Mouse (Mus musculus): ENCODE measurements around the gene Fgfr2. TPM values are rescaled to one million over a fixed set of nuclear protein-coding genes. Genes with fewer than 3 reads are reported as not detected.

The Fgfr2 gene
- polyA plus RNA-seq, 1 experiment = 14.7 TPM

GRCm38 (mm10) chr7:132764314-132764713 lies 358.8 kb downstream of the Fgfr2 start:
- 76% methylated on average over 4 of the region's 4 CpGs for WGBS
- peaks cover 50% of the 10 kb centered on the region for H3K4me1 ChIP-seq (ENCODE audit: control insufficient read depth, insufficient read depth, insufficient read length, low read length)

GRCm38 (mm10) chr7:132763911-132764310 lies 359.2 kb downstream of the Fgfr2 start:
- TF ChIP-seq CTCF (IDR thresholded peaks at IDR 0.05; ENCODE audit: extremely low read depth, insufficient read length, insufficient replicate concordance, low read depth, low read length) = no peak
- no peak for TF ChIP-seq POLR2A (IDR thresholded peaks at IDR 0.05; ENCODE audit: low read depth, low read length)
- peaks cover 24% of the 10 kb centered on the region for H3K36me3 ChIP-seq (ENCODE audit: control insufficient read depth, insufficient read depth, low read length)
- H3K27ac ChIP-seq (ENCODE audit: insufficient read depth, low read depth, low read length) = peak overlapping the region; percentile 94
- no peaks in the 10 kb centered on the region for H3K27me3 ChIP-seq (ENCODE audit: control insufficient read depth, insufficient read depth, low read length)
- peaks cover 50% of the 10 kb centered on the region for H3K4me1 ChIP-seq (ENCODE audit: control insufficient read depth, insufficient read depth, insufficient read length, low read length)
- no peak overlapping the region for H3K4me3 ChIP-seq (ENCODE audit: low read depth, low read length)
- WGBS = 48% methylated on average over 5 of the region's 5 CpGs

More at GRCm38 (mm10) chr7:132764314-132764713, 358.8 kb downstream of the Fgfr2 start:
- H3K27me3 ChIP-seq (ENCODE audit: control insufficient read depth, insufficient read depth, low read length) = no peaks in the 10 kb centered on the region
- H3K36me3 ChIP-seq (ENCODE audit: control insufficient read depth, insufficient read depth, low read length) = peaks cover 21% of the 10 kb centered on the region
- H3K27ac ChIP-seq (ENCODE audit: insufficient read depth, low read depth, low read length) = peak overlapping the region; percentile 94
- no peak for TF ChIP-seq CTCF (IDR thresholded peaks at IDR 0.05; ENCODE audit: extremely low read depth, insufficient read length, insufficient replicate concordance, low read depth, low read length)
- no peak for TF ChIP-seq POLR2A (IDR thresholded peaks at IDR 0.05; ENCODE audit: low read depth, low read length)
- H3K4me3 ChIP-seq (ENCODE audit: low read depth, low read length) = no peak overlapping the region

- Histone ChIP-seq H3K27me3 (ENCODE audit: control insufficient read depth, insufficient read depth, low read length) (no peaks in the 10 kb centered on the region), H3K27ac (ENCODE audit: insufficient read depth, low read depth, low read length) (peak overlapping the region; percentile 82), H3K4me1 (ENCODE audit: control insufficient read depth, insufficient read depth, insufficient read length, low read length) (peaks cover 55% of the 10 kb centered on the region), H3K36me3 (ENCODE audit: control insufficient read depth, insufficient read depth, low read length) (peaks cover 26% of the 10 kb centered on the region), H3K4me3 (ENCODE audit: low read depth, low read length) (no peak overlapping the region)
- WGBS = 93% methylated on average over 6 of the region's 6 CpGs
- TF ChIP-seq POLR2A (IDR thresholded peaks at IDR 0.05; ENCODE audit: low read depth, low read length) (no peak), CTCF (IDR thresholded peaks at IDR 0.05; ENCODE audit: extremely low read depth, insufficient read length, insufficient replicate concordance, low read depth, low read length) (no peak)
Measured at GRCm38 (mm10) chr7:132763351-132763750, 359.8 kb downstream of the Fgfr2 start.

GRCm38 (mm10) chr7:132761409-132761808 lies 361.7 kb downstream of the Fgfr2 start:
- TF ChIP-seq POLR2A (IDR thresholded peaks at IDR 0.05; ENCODE audit: low read depth, low read length) (no peak), CTCF (IDR thresholded peaks at IDR 0.05; ENCODE audit: extremely low read depth, insufficient read length, insufficient replicate concordance, low read depth, low read length) (no peak)
- H3K4me1 ChIP-seq (ENCODE audit: control insufficient read depth, insufficient read depth, insufficient read length, low read length) = peaks cover 58% of the 10 kb centered on the region
- H3K36me3 ChIP-seq (ENCODE audit: control insufficient read depth, insufficient read depth, low read length) = peaks cover 30% of the 10 kb centered on the region
- H3K4me3 ChIP-seq (ENCODE audit: low read depth, low read length) = no peak overlapping the region
- H3K27ac ChIP-seq (ENCODE audit: insufficient read depth, low read depth, low read length) = peak overlapping the region; percentile 75
- WGBS = 37% methylated on average over 2 of the region's 2 CpGs
- no peaks in the 10 kb centered on the region for H3K27me3 ChIP-seq (ENCODE audit: control insufficient read depth, insufficient read depth, low read length)

- no peak overlapping the region for H3K4me3 ChIP-seq (ENCODE audit: low read depth, low read length)
- H3K4me1 ChIP-seq (ENCODE audit: control insufficient read depth, insufficient read depth, insufficient read length, low read length) = peaks cover 57% of the 10 kb centered on the region
- WGBS = 92% methylated on average over 6 of the region's 6 CpGs
- peaks cover 30% of the 10 kb centered on the region for H3K36me3 ChIP-seq (ENCODE audit: control insufficient read depth, insufficient read depth, low read length)
- TF ChIP-seq POLR2A (IDR thresholded peaks at IDR 0.05; ENCODE audit: low read depth, low read length) = no peak
- TF ChIP-seq CTCF (IDR thresholded peaks at IDR 0.05; ENCODE audit: extremely low read depth, insufficient read length, insufficient replicate concordance, low read depth, low read length) = no peak
- H3K27me3 ChIP-seq (ENCODE audit: control insufficient read depth, insufficient read depth, low read length) = no peaks in the 10 kb centered on the region
- H3K27ac ChIP-seq (ENCODE audit: insufficient read depth, low read depth, low read length) = peak overlapping the region; percentile 75
Measured at GRCm38 (mm10) chr7:132760589-132761180, 362.5 kb downstream of the Fgfr2 start.

- H3K4me1 ChIP-seq (ENCODE audit: control insufficient read depth, insufficient read depth, insufficient read length, low read length) = peaks cover 54% of the 10 kb centered on the region
- WGBS = 98% methylated on average over 6 of the region's 6 CpGs
Measured at GRCm38 (mm10) chr7:132759926-132760325, 363.2 kb downstream of the Fgfr2 start.

GRCm38 (mm10) chr7:132759405-132759891 lies 363.7 kb downstream of the Fgfr2 start:
- Histone ChIP-seq H3K27ac (ENCODE audit: insufficient read depth, low read depth, low read length) (no peak overlapping the region), H3K4me3 (ENCODE audit: low read depth, low read length) (no peak overlapping the region), H3K27me3 (ENCODE audit: control insufficient read depth, insufficient read depth, low read length) (no peaks in the 10 kb centered on the region), H3K36me3 (ENCODE audit: control insufficient read depth, insufficient read depth, low read length) (peaks cover 30% of the 10 kb centered on the region), H3K4me1 (ENCODE audit: control insufficient read depth, insufficient read depth, insufficient read length, low read length) (peaks cover 54% of the 10 kb centered on the region)
- 96% methylated on average over 22 of the region's 22 CpGs for WGBS
- TF ChIP-seq CTCF (IDR thresholded peaks at IDR 0.05; ENCODE audit: extremely low read depth, insufficient read length, insufficient replicate concordance, low read depth, low read length) (no peak), POLR2A (IDR thresholded peaks at IDR 0.05; ENCODE audit: low read depth, low read length) (no peak)

More at GRCm38 (mm10) chr7:132759926-132760325, 363.2 kb downstream of the Fgfr2 start:
- H3K36me3 ChIP-seq (ENCODE audit: control insufficient read depth, insufficient read depth, low read length) = peaks cover 30% of the 10 kb centered on the region
- H3K27ac ChIP-seq (ENCODE audit: insufficient read depth, low read depth, low read length) = no peak overlapping the region
- H3K4me3 ChIP-seq (ENCODE audit: low read depth, low read length) = no peak overlapping the region
- no peaks in the 10 kb centered on the region for H3K27me3 ChIP-seq (ENCODE audit: control insufficient read depth, insufficient read depth, low read length)
- TF ChIP-seq POLR2A (IDR thresholded peaks at IDR 0.05; ENCODE audit: low read depth, low read length) = no peak
- TF ChIP-seq CTCF (IDR thresholded peaks at IDR 0.05; ENCODE audit: extremely low read depth, insufficient read length, insufficient replicate concordance, low read depth, low read length) = no peak

Data from small intestine, adult 2 months (tissue).